Mouse (Mus musculus) forebrain, embryonic 14.5 days (tissue): Measurements from ENCODE around the gene Rptor. TPM values are rescaled to one million over a fixed set of nuclear protein-coding genes. Genes with fewer than 3 reads are reported as not detected.

Source experiments
- ATAC-seq: fragments of 200-750 bp; cut with Nextera tagmentation; 2 replicates; pipeline ENCODE4 v1.8.0; 2017; ENCODE audit warnings: mild to moderate bottlenecking, moderate library complexity
- DNase-seq: peaks from one replicate; pipeline ENCODE4 v3.0.0-alpha.2; 2015; ENCODE audit warnings: low spot score
- H3K27ac ChIP-seq: fragments of 300-500 bp; sonication (generic); 2 replicates; pipeline ENCODE4 v1.5.1; 2014; ENCODE audit warnings: low read depth, mild to moderate bottlenecking, control low read depth, low read length, moderate library complexity
- H3K27me3 ChIP-seq: fragments of 300-500 bp; sonication (generic); replicated peaks from 2 replicates; pipeline ENCODE4 v1.6.1; 2014; ENCODE audit warnings: low read length, control low read depth, mixed read lengths; ENCODE audit not compliant: control insufficient read depth, insufficient read depth
- H3K36me3 ChIP-seq: fragments of 300-500 bp; sonication (generic); 2 replicates; pipeline ENCODE4 v1.6.1; 2014; ENCODE audit warnings: low read length, control low read depth; ENCODE audit not compliant: control insufficient read depth, insufficient read depth
- H3K4me1 ChIP-seq: fragments of 300-500 bp; sonication (generic); 2 replicates; pipeline ENCODE4 v1.6.1; 2014; ENCODE audit warnings: antibody characterized with exemption, low read length, control low read depth; ENCODE audit not compliant: control insufficient read depth, insufficient read depth
- H3K4me2 ChIP-seq: fragments of 300-500 bp; sonication (generic); 2 replicates; pipeline ENCODE4 v1.6.1; 2014; ENCODE audit warnings: mild to moderate bottlenecking, control low read depth, low read length
- H3K4me3 ChIP-seq: fragments of 300-500 bp; sonication (generic); 2 replicates; pipeline ENCODE4 v1.5.1; 2014; ENCODE audit warnings: low read depth, low read length, control low read depth
- H3K9ac ChIP-seq: fragments of 300-500 bp; sonication (generic); 2 replicates; pipeline ENCODE4 v1.6.1; 2014; ENCODE audit warnings: mild to moderate bottlenecking, low read length, control low read depth, moderate library complexity
- H3K9me3 ChIP-seq: fragments of 300-500 bp; sonication (generic); replicated peaks from 2 replicates; pipeline ENCODE4 v1.6.1; 2016; ENCODE audit warnings: low read length, control low read depth, mixed read lengths; ENCODE audit not compliant: control insufficient read depth
- WGBS: fragments of 180-500 bp; shearing (Covaris S2); extraction: QIAGEN DNeasy Blood & Tissue Kit; methylation state at CpG from one replicate; pipeline ENCODE4 v1.1.7; 2014; 5-methylcytosine and 5-hydroxymethylcytosine counted together
- polyA plus RNA-seq: library from polyadenylated mRNA; unstranded; fragments of >200 nt; fragmentation: Nextera tagmentation; extraction: Ambion mirVana; gene quantifications from 2 replicates; pipeline ENCODE4 v1.2.1, GENCODE M21; 2014

The Rptor gene
- polyA plus RNA-seq, 1 experiment from 2014 or later = 7.0 TPM

DNA sequence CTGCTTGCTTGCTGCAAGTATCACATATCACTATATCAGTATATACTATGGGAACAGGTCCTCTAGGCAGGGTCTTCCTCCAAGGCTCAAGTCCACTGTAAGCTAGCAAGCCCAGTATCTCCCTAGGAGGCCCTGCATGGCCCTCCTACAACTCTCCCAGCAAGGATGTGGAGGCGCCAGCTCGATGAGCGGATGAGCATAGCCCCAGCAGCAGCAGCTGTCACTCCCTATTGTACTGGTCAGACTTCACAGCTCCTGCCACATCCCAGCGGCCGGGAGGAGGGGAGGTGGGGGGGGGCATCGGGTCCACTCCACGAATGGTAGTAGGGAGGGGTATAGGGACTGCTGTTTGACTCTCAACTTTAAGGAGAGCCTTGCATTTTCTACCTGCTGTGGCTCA lies 200.2 kb downstream of the Rptor start:
- 66% methylated on average over 7 of the region's 7 CpGs for WGBS
- Histone ChIP-seq H3K27me3 (no peaks in the 10 kb centered on the region), H3K4me3 (no peak overlapping the region), H3K9me3 (no peaks in the 10 kb centered on the region), H3K4me1 (no peaks in the 10 kb centered on the region; the same call in 1 of the 2 replicates), H3K36me3 (no peaks in the 10 kb centered on the region), H3K9ac (no peak overlapping the region), H3K4me2 (no peak overlapping the region), H3K27ac (no peak overlapping the region)
- no peak for DNase-seq
- ATAC-seq = no peak

DNA sequence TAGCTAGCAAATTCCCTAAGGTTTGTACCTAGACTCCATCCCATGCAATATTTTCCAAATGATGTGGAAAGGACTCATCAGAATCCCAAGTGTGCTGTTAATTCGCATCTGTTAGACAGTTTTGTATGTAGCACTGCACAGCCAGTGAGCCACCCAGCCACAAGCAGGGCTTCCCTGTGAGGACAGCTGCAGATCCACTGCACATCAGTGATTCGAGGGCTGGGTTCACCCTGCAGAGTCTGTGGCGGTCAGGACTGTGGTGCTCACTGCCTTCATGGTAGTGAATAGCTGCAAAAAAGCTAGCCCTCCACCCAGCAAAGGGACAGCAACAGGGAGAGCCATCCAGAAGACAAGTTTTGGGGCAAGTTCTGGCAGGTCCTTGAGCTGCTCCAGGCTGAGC lies 201.7 kb downstream of the Rptor start:
- ATAC-seq (no peak), DNase-seq (no peak)
- 86% methylated on average over 3 of the region's 3 CpGs for WGBS

DNA sequence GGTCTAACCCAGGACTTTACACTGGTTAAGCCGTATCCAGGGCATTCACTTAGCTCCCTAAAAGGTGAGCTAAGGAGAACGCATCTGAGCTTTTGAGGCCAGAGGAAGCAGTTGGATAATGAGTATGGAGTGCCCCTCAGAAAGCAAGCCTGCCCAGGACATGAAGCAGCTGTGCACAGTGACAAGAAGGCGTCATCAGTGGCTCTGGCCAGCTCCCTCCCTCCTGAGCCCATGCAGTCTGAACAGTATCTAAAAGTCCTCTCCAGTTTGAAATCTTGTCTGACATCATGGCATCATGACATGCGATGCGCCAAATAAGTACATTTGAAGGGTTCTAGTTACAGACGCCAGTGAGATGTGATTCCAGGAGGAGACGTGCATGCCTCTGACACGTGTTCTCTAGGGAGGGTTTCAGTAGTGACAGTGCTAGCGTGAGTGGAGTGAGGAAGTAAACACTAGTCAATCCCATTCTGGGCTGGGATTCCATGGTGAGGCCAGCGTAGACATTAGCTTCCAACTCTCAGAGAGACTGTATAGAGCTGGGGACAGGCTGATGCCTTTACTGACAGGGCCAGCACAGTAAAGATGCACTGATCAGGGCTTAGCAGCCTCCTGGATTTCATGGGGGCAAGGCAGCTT lies 202.5 kb downstream of the Rptor start:
- H3K9ac ChIP-seq = no peak overlapping the region
- no peak overlapping the region for H3K4me3 ChIP-seq
- H3K9me3 ChIP-seq = no peaks in the 10 kb centered on the region
- no peaks in the 10 kb centered on the region; the same call in 1 of the 2 replicates for H3K4me1 ChIP-seq
- WGBS = 95% methylated on average over 10 of the region's 10 CpGs
- H3K27me3 ChIP-seq = no peaks in the 10 kb centered on the region
- no peak overlapping the region for H3K4me2 ChIP-seq
- no peak overlapping the region for H3K27ac ChIP-seq
- no peak for ATAC-seq
- DNase-seq = no peak
- 0 out of 2 replicates have a peak, but pooled peaks cover 3% of the 10 kb centered on the region for H3K36me3 ChIP-seq

More for the DNA sequence above, 201.7 kb downstream of the Rptor start:
- no peak overlapping the region for H3K27ac ChIP-seq
- 0 out of 2 replicates have a peak, but pooled peaks cover 1% of the 10 kb centered on the region for H3K36me3 ChIP-seq
- H3K4me1 ChIP-seq = no peaks in the 10 kb centered on the region; the same call in 1 of the 2 replicates
- H3K4me3 ChIP-seq = no peak overlapping the region
- H3K9me3 ChIP-seq = no peaks in the 10 kb centered on the region
- no peak overlapping the region for H3K9ac ChIP-seq
- H3K4me2 ChIP-seq = no peak overlapping the region
- H3K27me3 ChIP-seq = no peaks in the 10 kb centered on the region

DNA sequence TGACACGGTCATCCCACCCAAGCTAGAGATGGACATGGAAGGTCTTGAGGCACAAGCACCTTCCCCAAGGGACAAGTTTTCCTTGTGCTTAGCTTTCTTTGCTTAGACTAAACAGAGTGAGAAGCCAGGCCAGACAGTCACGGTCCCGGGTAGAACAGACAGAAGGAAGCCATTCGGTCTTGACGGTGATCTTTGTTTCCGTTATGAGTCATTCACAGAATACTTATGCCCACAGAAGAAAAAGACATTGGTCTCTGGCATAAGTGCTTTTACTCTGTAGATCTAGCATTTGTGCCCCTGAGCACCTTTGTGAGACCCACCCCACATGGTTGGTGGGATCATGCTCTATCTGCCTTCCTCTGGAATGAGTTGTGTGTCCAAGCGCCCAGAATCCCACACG lies 203.8 kb downstream of the Rptor start:
- no peak overlapping the region for H3K4me2 ChIP-seq
- DNase-seq = no peak
- no peak overlapping the region for H3K27ac ChIP-seq
- H3K9ac ChIP-seq = no peak overlapping the region
- no peaks in the 10 kb centered on the region; the same call in 1 of the 2 replicates for H3K4me1 ChIP-seq
- H3K36me3 ChIP-seq = 0 out of 2 replicates have a peak, but pooled peaks cover 3% of the 10 kb centered on the region
- H3K27me3 ChIP-seq = no peaks in the 10 kb centered on the region
- no peak for ATAC-seq
- WGBS = 95% methylated on average over 8 of the region's 8 CpGs
- H3K9me3 ChIP-seq = no peaks in the 10 kb centered on the region
- no peak overlapping the region for H3K4me3 ChIP-seq

DNA sequence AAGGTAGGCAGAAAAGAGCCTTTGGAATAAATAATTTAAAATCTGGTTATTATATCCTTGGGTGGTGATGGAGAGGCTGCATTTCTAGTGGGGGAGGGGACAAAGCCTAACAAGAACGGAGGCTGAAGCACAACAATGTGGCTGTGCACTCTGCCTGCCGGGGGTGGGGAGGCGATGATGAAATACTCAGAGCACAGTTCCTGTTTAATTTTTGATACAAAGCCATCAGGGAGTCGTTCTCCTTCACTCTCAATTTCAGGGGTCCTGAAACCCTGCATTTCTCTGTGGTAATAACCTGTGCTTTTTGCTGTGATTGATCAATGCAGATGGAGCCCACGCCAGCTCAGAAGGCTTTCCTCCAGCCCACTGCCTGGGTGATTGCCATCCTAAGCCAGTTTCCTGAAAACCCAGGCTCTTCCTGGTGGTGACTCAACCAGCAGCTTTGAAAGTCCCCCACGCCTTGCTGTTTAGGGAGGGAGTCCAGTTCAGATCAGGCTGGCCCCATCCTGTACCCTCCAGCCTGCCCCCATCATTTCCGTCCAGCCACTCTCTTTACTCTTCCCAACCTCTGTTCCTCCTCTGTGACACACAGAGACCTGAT lies 204.8 kb downstream of the Rptor start:
- DNase-seq = no peak
- no peak overlapping the region for H3K27ac ChIP-seq
- H3K4me1 ChIP-seq = no peaks in the 10 kb centered on the region; the same call in 1 of the 2 replicates
- WGBS = 76% methylated on average over 7 of the region's 7 CpGs
- no peaks in the 10 kb centered on the region for H3K9me3 ChIP-seq
- peaks cover 10% of the 10 kb centered on the region for H3K36me3 ChIP-seq
- no peak overlapping the region for H3K4me3 ChIP-seq
- no peak overlapping the region for H3K9ac ChIP-seq
- no peak overlapping the region for H3K4me2 ChIP-seq
- ATAC-seq = no peak
- no peaks in the 10 kb centered on the region for H3K27me3 ChIP-seq

DNA sequence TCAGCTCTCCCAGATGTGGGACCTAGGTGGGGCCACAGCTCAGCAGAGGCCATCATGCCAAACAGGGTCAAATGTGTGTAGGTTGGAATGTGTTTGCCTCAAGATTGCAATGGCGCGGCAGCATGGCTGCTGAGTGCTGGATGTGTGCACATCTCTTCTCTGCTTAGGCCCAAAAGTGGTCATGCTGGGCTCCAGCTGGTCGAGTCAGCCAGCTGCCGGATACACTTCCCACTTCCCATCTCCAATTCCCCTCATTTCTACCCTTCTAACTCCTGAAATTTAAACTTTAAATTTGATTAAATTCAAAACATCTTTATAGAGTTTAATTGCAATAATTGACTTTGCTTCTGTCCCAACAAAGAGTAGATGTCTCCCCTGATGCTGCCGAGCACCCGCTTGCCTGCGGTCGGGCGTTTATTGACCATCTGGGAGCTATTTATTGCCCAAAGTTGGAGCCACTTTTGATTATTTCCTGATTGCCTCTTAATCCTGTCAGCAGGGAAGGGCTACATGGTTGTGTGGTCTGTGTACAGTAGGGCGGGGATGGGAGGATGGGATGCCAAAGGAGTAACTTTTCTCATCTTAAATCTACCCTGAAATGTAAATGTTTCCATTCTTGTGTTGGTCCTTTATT lies 206.1 kb downstream of the Rptor start:
- ATAC-seq (no peak), DNase-seq (no peak)
- no peaks in the 10 kb centered on the region for H3K9me3 ChIP-seq
- no peaks in the 10 kb centered on the region for H3K27me3 ChIP-seq
- peaks cover 13% of the 10 kb centered on the region for H3K36me3 ChIP-seq
- H3K9ac ChIP-seq = no peak overlapping the region
- H3K4me2 ChIP-seq = no peak overlapping the region
- H3K4me3 ChIP-seq = no peak overlapping the region
- H3K4me1 ChIP-seq = no peaks in the 10 kb centered on the region; the same call in 1 of the 2 replicates
- no peak overlapping the region for H3K27ac ChIP-seq
- WGBS = 89% methylated on average over 10 of the region's 10 CpGs

DNA sequence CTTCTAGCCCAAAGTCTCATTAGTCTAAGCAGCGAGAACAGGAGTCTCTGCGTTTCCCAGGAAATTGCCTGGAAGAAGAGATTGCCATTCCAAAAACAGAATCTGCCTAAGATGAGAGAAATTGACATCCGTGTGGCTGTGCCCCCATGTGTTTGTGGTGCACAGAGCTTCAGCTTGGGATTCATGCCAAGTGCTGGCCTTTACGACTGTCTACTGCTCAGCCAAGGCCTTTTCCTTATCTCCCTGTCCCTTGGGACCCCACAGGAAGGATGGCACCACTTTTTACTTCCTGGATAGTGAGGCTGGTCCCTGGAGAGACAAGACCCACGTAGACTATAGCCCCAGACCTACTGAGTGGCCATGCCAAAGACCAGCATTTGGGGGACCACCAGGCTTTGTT lies 206.6 kb downstream of the Rptor start:
- Histone ChIP-seq H3K9me3 (no peaks in the 10 kb centered on the region), H3K27ac (no peak overlapping the region), H3K27me3 (no peaks in the 10 kb centered on the region), H3K4me3 (no peak overlapping the region), H3K4me2 (no peak overlapping the region), H3K36me3 (peaks cover 13% of the 10 kb centered on the region), H3K9ac (no peak overlapping the region), H3K4me1 (no peaks in the 10 kb centered on the region; the same call in 1 of the 2 replicates)
- ATAC-seq (no peak), DNase-seq (no peak)
- 83% methylated on average over 5 of the region's 5 CpGs for WGBS

DNA sequence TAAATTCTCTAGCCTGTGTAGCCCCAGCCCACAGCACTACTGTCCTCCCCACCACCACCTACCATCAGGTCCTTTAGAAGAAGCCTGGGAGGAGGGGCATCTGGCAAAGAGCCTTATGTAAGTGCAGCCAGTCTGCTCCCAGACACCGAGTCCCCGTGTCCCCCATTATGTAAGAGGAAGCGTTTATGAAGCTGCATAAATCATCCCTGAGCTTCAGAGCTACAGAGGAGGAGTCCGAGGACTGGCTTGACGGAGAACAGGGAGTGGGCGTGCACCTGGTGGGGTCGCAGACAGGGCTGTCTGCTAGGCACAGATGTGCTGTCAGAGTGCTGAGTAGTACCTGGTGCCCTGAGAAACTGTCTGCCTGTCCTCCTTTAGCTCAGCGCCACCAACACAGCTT lies 208.3 kb downstream of the Rptor start:
- WGBS = 82% methylated on average over 8 of the region's 8 CpGs
- Histone ChIP-seq H3K4me3 (no peak overlapping the region), H3K4me2 (no peak overlapping the region), H3K9ac (no peak overlapping the region), H3K27ac (no peak overlapping the region), H3K36me3 (peaks cover 13% of the 10 kb centered on the region), H3K27me3 (no peaks in the 10 kb centered on the region), H3K4me1 (no peaks in the 10 kb centered on the region; the same call in 1 of the 2 replicates), H3K9me3 (no peaks in the 10 kb centered on the region)
- ATAC-seq (no peak), DNase-seq (no peak)

DNA sequence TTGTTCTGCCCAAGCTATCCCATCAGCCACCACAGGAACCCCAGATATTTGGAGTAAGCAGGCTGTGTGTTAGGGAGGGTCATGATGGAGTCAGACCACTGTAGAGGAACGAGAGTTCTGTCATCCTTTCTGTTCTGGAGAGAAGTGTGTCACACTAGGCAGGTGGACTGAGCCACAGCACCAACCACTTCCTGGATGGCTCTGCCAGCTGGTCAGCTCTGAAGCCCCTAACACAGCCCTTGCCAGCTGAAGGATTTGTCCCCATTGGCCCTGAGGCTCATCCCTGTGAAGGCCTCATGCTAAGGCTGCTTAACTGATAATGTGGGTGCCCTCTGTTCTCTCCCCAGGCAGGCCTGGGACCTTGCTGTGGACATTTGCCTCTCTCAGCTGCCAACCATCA lies 208.9 kb downstream of the Rptor start:
- Histone ChIP-seq H3K27me3 (no peaks in the 10 kb centered on the region), H3K9me3 (no peaks in the 10 kb centered on the region), H3K9ac (no peak overlapping the region), H3K27ac (no peak overlapping the region), H3K4me2 (no peak overlapping the region), H3K36me3 (peaks cover 13% of the 10 kb centered on the region), H3K4me3 (no peak overlapping the region), H3K4me1 (no peaks in the 10 kb centered on the region; the same call in 1 of the 2 replicates)
- ATAC-seq = no peak
- no peak for DNase-seq
- 94% methylated on average over 1 of the region's 1 CpGs for WGBS
